Mouse (Mus musculus): ENCODE measurements at regions not wholly inside any gene's neighbourhood (a gene's known extent, or its start where the extent isn't known, plus 50 kb on each side); places are given as distances from the start of the nearest gene placed in this dataset.
A peak's percentile ranks its signal among the peaks of the same experiment; 100 is the strongest.

GRCm38 (mm10) chr8:51906516-51906915, 1605.0 kb upstream of the Aga start:
- DNase-seq (ENCODE audit: extremely low spot score in 1 of 2, low spot score in 1 of 2): no peak

GRCm38 (mm10) chr8:51910351-51910750, 1601.2 kb upstream of the Aga start:
- DNase-seq (ENCODE audit: extremely low spot score in 1 of 2, low spot score in 1 of 2): no peak

GRCm38 (mm10) chr8:51944876-51945275, 1566.7 kb upstream of the Aga start:
- DNase-seq (ENCODE audit: extremely low spot score in 1 of 2, low spot score in 1 of 2): peak in 1 of 2 experiments; percentile 4

- no peak for DNase-seq (ENCODE audit: extremely low spot score in 1 of 2, low spot score in 1 of 2)
Observed at GRCm38 (mm10) chr8:51962516-51962915, 1549.0 kb upstream of the Aga start.

- no peak for DNase-seq (ENCODE audit: extremely low spot score in 1 of 2, low spot score in 1 of 2)
Observed at GRCm38 (mm10) chr8:52001696-52002095, 1509.8 kb upstream of the Aga start.

Measured in frontal cortex, adult 2 months (tissue).